Mouse (Mus musculus) kidney, postnatal 14 days (tissue): ENCODE measurements around the gene Nkx1-2.

Experiments used
- DNase-seq: peaks from one replicate; pipeline ENCODE4 v3.0.0; 2022; ENCODE audit warnings: mixed read lengths

The Nkx1-2 gene

GRCm38 (mm10) chr7:132600926-132601325 is 1.5 kb upstream of the Nkx1-2 start:
- no peak for DNase-seq

GRCm38 (mm10) chr7:132600026-132600425 is 589 bp upstream of the Nkx1-2 start:
- no peak for DNase-seq

- DNase-seq: peak; percentile 10
Measured at GRCm38 (mm10) chr7:132597251-132598041, 2.0 kb downstream of the Nkx1-2 start.

- no peak for DNase-seq
Measured at GRCm38 (mm10) chr7:132596557-132597250, 2.7 kb downstream of the Nkx1-2 start.

- DNase-seq: no peak
Measured at GRCm38 (mm10) chr7:132595787-132596186, 3.6 kb downstream of the Nkx1-2 start.

- no peak for DNase-seq
Measured at GRCm38 (mm10) chr7:132594325-132594724, 5.1 kb downstream of the Nkx1-2 start.

GRCm38 (mm10) chr7:132593762-132594161 is 5.7 kb downstream of the Nkx1-2 start:
- DNase-seq: no peak

- no peak for DNase-seq
Measured at GRCm38 (mm10) chr7:132589610-132590009, 9.8 kb downstream of the Nkx1-2 start.

- DNase-seq: no peak
Measured at GRCm38 (mm10) chr7:132587167-132587566, 12.3 kb downstream of the Nkx1-2 start.

- no peak for DNase-seq
Measured at GRCm38 (mm10) chr7:132585695-132586491, 13.5 kb downstream of the Nkx1-2 start.

- DNase-seq: no peak
Measured at GRCm38 (mm10) chr7:132581441-132581840, 18.0 kb downstream of the Nkx1-2 start.

- DNase-seq: no peak
Measured at GRCm38 (mm10) chr7:132580511-132580910, 18.9 kb downstream of the Nkx1-2 start.

GRCm38 (mm10) chr7:132576891-132577290 is 22.5 kb downstream of the Nkx1-2 start:
- no peak for DNase-seq

GRCm38 (mm10) chr7:132576116-132576650 is 23.3 kb downstream of the Nkx1-2 start, which contains the start of gene Oat:
TSS of gene Oat (minus strand) at chr7:132576398.
- peak; percentile 96 for DNase-seq

- peak; percentile 83 for DNase-seq
Measured at GRCm38 (mm10) chr7:132575623-132576022, 23.8 kb downstream of the Nkx1-2 start.

GRCm38 (mm10) chr7:132574646-132575045 is 24.8 kb downstream of the Nkx1-2 start:
- no peak for DNase-seq

GRCm38 (mm10) chr7:132573205-132573604 is 26.2 kb downstream of the Nkx1-2 start:
- DNase-seq: no peak

GRCm38 (mm10) chr7:132572738-132573137 is 26.7 kb downstream of the Nkx1-2 start:
- DNase-seq: no peak

GRCm38 (mm10) chr7:132571481-132571880 is 28.0 kb downstream of the Nkx1-2 start:
- DNase-seq: peak; percentile 72

- peak; percentile 83 for DNase-seq
Measured at GRCm38 (mm10) chr7:132570071-132570470, 29.4 kb downstream of the Nkx1-2 start.

- DNase-seq: no peak
Measured at GRCm38 (mm10) chr7:132568817-132569216, 30.6 kb downstream of the Nkx1-2 start.

- DNase-seq: peak; percentile 78
Measured at GRCm38 (mm10) chr7:132565831-132566230, 33.6 kb downstream of the Nkx1-2 start.
